Mouse (Mus musculus) liver, embryonic 16.5 days (tissue): ENCODE data around the gene Vmn1r7. TPM values are rescaled to one million over a fixed set of nuclear protein-coding genes. Genes with fewer than 3 reads are reported as not detected.
"Not testable (repeated sequence)": the region's sequence is repeated elsewhere in the genome, so short reads cannot be mapped to it uniquely, and the experiment has no call there.

Experiments used
- ATAC-seq: fragments of 200-750 bp; cut with Nextera tagmentation; 2 replicates; pipeline ENCODE4 v1.8.0; 2017; ENCODE audit warnings: low read depth, mild to moderate bottlenecking, moderate number of reproducible peaks, moderate library complexity
- H3K27ac ChIP-seq: fragments of 300-500 bp; sonication (generic); 2 replicates; pipeline ENCODE4 v1.5.1; 2014; ENCODE audit warnings: mild to moderate bottlenecking, low read length
- H3K27me3 ChIP-seq: fragments of 300-500 bp; sonication (generic); 2 replicates; pipeline ENCODE4 v1.6.1; 2014; ENCODE audit warnings: low read depth, low read length, mixed read lengths; ENCODE audit not compliant: control insufficient read depth, insufficient read depth
- H3K36me3 ChIP-seq: fragments of 300-500 bp; sonication (generic); 2 replicates; pipeline ENCODE4 v1.6.1; 2014; ENCODE audit warnings: mild to moderate bottlenecking; ENCODE audit not compliant: control insufficient read depth, insufficient read depth
- H3K4me1 ChIP-seq: fragments of 300-500 bp; sonication (generic); 2 replicates; pipeline ENCODE4 v1.6.1; 2014; ENCODE audit warnings: low read depth, low read length, mixed read lengths; ENCODE audit not compliant: control insufficient read depth
- H3K4me2 ChIP-seq: fragments of 300-500 bp; sonication (generic); 2 replicates; pipeline ENCODE4 v1.6.1; 2014; ENCODE audit warnings: low read depth, low read length, mixed read lengths
- H3K4me3 ChIP-seq: fragments of 300-500 bp; sonication (generic); 2 replicates; pipeline ENCODE4 v1.5.1; 2014; ENCODE audit warnings: low read depth, mild to moderate bottlenecking, low read length
- H3K9ac ChIP-seq: fragments of 300-500 bp; sonication (generic); 2 replicates; pipeline ENCODE4 v1.6.1; 2014; ENCODE audit warnings: low read depth, low read length
- H3K9me3 ChIP-seq: fragments of 300-500 bp; sonication (generic); replicated peaks from 2 replicates; pipeline ENCODE4 v1.6.1; 2016; ENCODE audit warnings: low read length; ENCODE audit not compliant: control insufficient read depth
- WGBS: fragments of 180-500 bp; shearing (Covaris S2); extraction: QIAGEN DNeasy Blood & Tissue Kit; methylation state at CpG from one replicate; pipeline ENCODE4 v1.1.7; 2014; ENCODE audit not compliant: insufficient replicate concordance; 5-methylcytosine and 5-hydroxymethylcytosine counted together
- polyA plus RNA-seq: library from polyadenylated mRNA; unstranded; fragments of >200 nt; fragmentation: Nextera tagmentation; extraction: Ambion mirVana; gene quantifications from 2 replicates; pipeline ENCODE4 v1.2.1, GENCODE M21; 2015

Gene Vmn1r7
- polyA plus RNA-seq = not detected in 2 replicates

GRCm38 (mm10) chr6:57025224-57025623 lies at the start of gene Vmn1r7:
TSS of gene Vmn1r7 (minus strand) at chr6:57025324.
- not testable (repeated sequence) for H3K4me1 ChIP-seq, H3K9ac ChIP-seq, H3K4me2 ChIP-seq, ATAC-seq, H3K27ac ChIP-seq, H3K36me3 ChIP-seq, H3K4me3 ChIP-seq, H3K9me3 ChIP-seq, H3K27me3 ChIP-seq
- 60% methylated on average over 2 of the region's 2 CpGs for WGBS

- Histone ChIP-seq H3K4me2 (no peak within 1 kb of the TSS), H3K4me1 (no peaks in the 10 kb centered on the region), H3K9ac (no peak within 1 kb of the TSS), H3K36me3 (no peaks in the 10 kb centered on the region), H3K27ac (no peak within 1 kb of the TSS), H3K4me3 (no peak within 1 kb of the TSS), H3K27me3 (no peaks in the 10 kb centered on the region), H3K9me3 (no peaks in the 10 kb centered on the region)
- no peak for ATAC-seq
- 50% methylated on average over 2 of the region's 2 CpGs for WGBS
These were observed 41.4 kb upstream of the Vmn1r7 start, which contains the start of gene Vmn1r9 for GRCm38 (mm10) chr6:57066487-57066886. TSS of gene Vmn1r9 (plus strand) at chr6:57066787.

DNA sequence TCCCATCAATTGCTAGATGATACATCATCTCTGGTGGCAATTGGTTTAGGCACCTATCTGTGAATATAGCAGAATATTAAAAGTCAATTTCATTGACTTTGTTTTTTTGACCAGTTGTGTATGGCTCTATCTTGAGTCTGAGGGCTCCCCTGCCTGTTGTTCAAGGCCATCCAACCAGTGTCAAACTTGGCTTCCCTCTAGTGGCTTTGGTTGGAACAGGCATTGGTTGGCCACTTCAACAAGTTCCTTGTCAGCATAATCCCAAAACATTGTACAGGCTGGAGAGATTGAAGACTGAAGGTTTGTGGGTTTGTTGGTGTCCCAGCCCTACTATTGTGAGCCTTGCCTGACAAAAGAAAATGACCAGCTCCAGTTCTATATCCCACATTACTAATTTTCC lies 38.6 kb upstream of the Vmn1r7 start:
- Histone ChIP-seq H3K36me3 (no peaks in the 10 kb centered on the region), H3K4me1 (no peaks in the 10 kb centered on the region), H3K9me3 (no peaks in the 10 kb centered on the region), H3K27me3 (no peaks in the 10 kb centered on the region), H3K27ac (no peak overlapping the region), H3K9ac (no peak overlapping the region), H3K4me2 (no peak overlapping the region), H3K4me3 (no peak overlapping the region)
- ATAC-seq = no peak

DNA sequence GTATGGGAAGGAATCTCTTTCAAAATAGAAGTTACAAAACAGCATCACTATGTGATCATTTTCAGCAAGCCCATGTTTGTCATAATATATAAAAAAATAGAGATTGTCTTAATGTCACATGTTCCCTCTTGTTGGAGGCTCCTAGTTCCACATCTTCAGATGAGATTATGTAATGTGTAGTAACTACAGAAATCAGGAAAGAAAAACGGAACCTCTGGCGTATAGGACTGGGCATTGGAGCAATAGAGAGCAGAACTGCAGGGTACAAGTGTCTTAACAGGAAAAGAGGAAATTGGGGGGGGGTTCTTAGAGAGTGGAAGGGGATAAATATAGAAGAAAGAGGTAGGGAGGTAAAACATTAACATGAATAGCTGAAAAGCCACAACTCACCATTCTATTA lies 9.6 kb upstream of the Vmn1r7 start:
- ATAC-seq = no peak
- no peak overlapping the region for H3K4me3 ChIP-seq
- WGBS = 37% methylated on average over 2 of the region's 2 CpGs
- no peaks in the 10 kb centered on the region for H3K27me3 ChIP-seq
- no peak overlapping the region for H3K4me2 ChIP-seq
- H3K9me3 ChIP-seq = no peaks in the 10 kb centered on the region
- H3K36me3 ChIP-seq = no peaks in the 10 kb centered on the region
- no peaks in the 10 kb centered on the region for H3K4me1 ChIP-seq
- no peak overlapping the region for H3K27ac ChIP-seq
- no peak overlapping the region for H3K9ac ChIP-seq

DNA sequence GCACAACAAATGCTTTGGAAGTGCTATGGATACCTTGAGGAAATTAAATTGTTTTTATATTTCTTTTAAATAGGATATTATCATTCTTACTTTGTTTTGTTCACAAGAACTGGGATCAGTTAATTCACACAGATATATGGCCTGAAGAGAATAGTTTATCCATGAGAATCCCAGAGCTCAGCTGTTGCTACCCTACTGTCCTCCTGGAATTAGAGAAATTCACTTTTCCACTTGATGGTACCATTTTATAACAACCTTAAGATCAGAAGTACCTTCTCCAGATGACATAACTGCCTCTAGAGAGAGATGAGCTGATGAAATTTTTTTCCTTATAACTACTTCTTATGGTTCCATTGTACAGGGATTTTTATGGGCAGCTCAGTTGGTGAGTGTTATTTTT lies 6.9 kb upstream of the Vmn1r7 start, which contains the start of gene Vmn1r8:
Vmn1r8 (plus strand) TSS at position 301 of the 400 bp plus-strand sequence.
- no peak within 1 kb of the TSS for H3K4me3 ChIP-seq
- no peak within 1 kb of the TSS for H3K9ac ChIP-seq
- H3K4me1 ChIP-seq = no peaks in the 10 kb centered on the region
- no peaks in the 10 kb centered on the region for H3K36me3 ChIP-seq
- ATAC-seq = no peak
- no peaks in the 10 kb centered on the region for H3K27me3 ChIP-seq
- H3K4me2 ChIP-seq = no peak within 1 kb of the TSS
- H3K9me3 ChIP-seq = no peaks in the 10 kb centered on the region
- H3K27ac ChIP-seq = no peak within 1 kb of the TSS

DNA sequence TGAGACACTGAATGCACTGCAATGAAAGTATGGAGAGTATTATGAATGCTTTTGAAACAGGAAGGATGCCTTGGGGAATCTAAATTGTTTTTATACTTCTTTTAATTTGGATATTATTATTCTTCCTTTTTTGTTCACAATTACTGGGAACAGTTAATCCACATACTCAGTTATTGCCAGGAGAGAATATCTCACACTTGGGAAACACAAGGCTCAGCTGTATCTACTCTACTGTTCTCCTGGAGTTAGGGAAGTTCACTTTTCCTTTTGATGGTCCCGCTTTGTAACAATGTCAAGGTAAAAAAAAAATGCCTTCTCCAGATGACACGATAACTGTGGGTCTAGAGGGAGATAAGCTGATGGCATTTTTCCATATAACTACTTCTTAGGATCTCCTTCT lies 28.2 kb downstream of the Vmn1r7 start, which contains the start of gene Vmn1r6:
Vmn1r6 (plus strand) TSS at position 301 of the 400 bp plus-strand sequence.
- no peak for ATAC-seq
- no peak within 1 kb of the TSS for H3K4me2 ChIP-seq
- H3K36me3 ChIP-seq = no peaks in the 10 kb centered on the region
- H3K9me3 ChIP-seq = no peaks in the 10 kb centered on the region
- H3K27me3 ChIP-seq = no peaks in the 10 kb centered on the region
- H3K9ac ChIP-seq = no peak within 1 kb of the TSS
- no peak within 1 kb of the TSS for H3K4me3 ChIP-seq
- 50% methylated on average over 2 of the region's 2 CpGs for WGBS
- H3K4me1 ChIP-seq = no peaks in the 10 kb centered on the region
- H3K27ac ChIP-seq = no peak within 1 kb of the TSS

Other genes starting within 250 kb of the Vmn1r7 start
- 14.6 and 15.1 TPM in 2 replicates for gene Kbtbd2, start 227.5 kb downstream of the Vmn1r7 start, polyA plus RNA-seq
- 22.1 and 23.9 TPM in 2 replicates for gene Fkbp9, start 193.3 kb downstream of the Vmn1r7 start, polyA plus RNA-seq
- 240 and 242 TPM in 2 replicates for gene Nt5c3, start 101.4 kb downstream of the Vmn1r7 start, polyA plus RNA-seq
- gene Vmn1r4, start 101.3 kb downstream of the Vmn1r7 start, polyA plus RNA-seq = 0.15 and 0.18 TPM in 2 replicates
- not detected in 2 replicates for gene Vmn1r5, start 55.1 kb downstream of the Vmn1r7 start, polyA plus RNA-seq
- gene Vmn1r6, start 28.1 kb downstream of the Vmn1r7 start, polyA plus RNA-seq = not detected in 2 replicates
- gene Vmn1r8, start 7.0 kb upstream of the Vmn1r7 start, polyA plus RNA-seq = not detected in 2 replicates
- not detected in 2 replicates for gene Vmn1r9, start 41.5 kb upstream of the Vmn1r7 start, polyA plus RNA-seq
- not detected in 2 replicates for gene Vmn1r10, start 84.1 kb upstream of the Vmn1r7 start, polyA plus RNA-seq
- not detected in 2 replicates for gene Vmn1r11, start 108.1 kb upstream of the Vmn1r7 start, polyA plus RNA-seq
- not detected in 2 replicates for gene Vmn1r12, start 131.6 kb upstream of the Vmn1r7 start, polyA plus RNA-seq
- not detected in 2 replicates for gene Vmn1r13, start 178.0 kb upstream of the Vmn1r7 start, polyA plus RNA-seq
- gene Vmn1r14, start 206.4 kb upstream of the Vmn1r7 start, polyA plus RNA-seq = not detected in 2 replicates
- not detected in 2 replicates for gene Vmn1r15, start 232.6 kb upstream of the Vmn1r7 start, polyA plus RNA-seq